Mouse (Mus musculus) liver, embryonic 14.5 days (tissue): ENCODE data around the gene Ifnz. TPM values are rescaled to one million over a fixed set of nuclear protein-coding genes. Genes with fewer than 3 reads are reported as not detected.
A peak's percentile ranks its signal among the peaks of the same experiment; 100 is the strongest.
"Not testable (repeated sequence)": the region's sequence is repeated elsewhere in the genome, so short reads cannot be mapped to it uniquely, and the experiment has no call there.

ENCODE experiments used
- ATAC-seq: fragments of 200-750 bp; cut with Nextera tagmentation; 2 replicates; pipeline ENCODE4 v1.8.0; 2017; ENCODE audit warnings: moderate number of reproducible peaks, mild to moderate bottlenecking, moderate library complexity; ENCODE audit not compliant: insufficient read depth
- DNase-seq, 3 experiments: peaks; one replicate each; pipeline ENCODE4 v3.0.0-alpha.2; 2012 to 2013; ENCODE audit warnings: low read depth in 3 of 3, low spot score in 3 of 3
- H3K27ac ChIP-seq: fragments of 300-500 bp; sonication (generic); 2 replicates; pipeline ENCODE4 v1.5.1; 2014; ENCODE audit warnings: moderate library complexity, mild to moderate bottlenecking, control low read depth, inconsistent platforms
- H3K27me3 ChIP-seq: fragments of 300-500 bp; sonication (generic); 2 replicates; pipeline ENCODE4 v1.6.1; 2014; ENCODE audit warnings: mild to moderate bottlenecking, low read length, moderate library complexity; ENCODE audit not compliant: control insufficient read depth, insufficient read depth
- H3K36me3 ChIP-seq: fragments of 300-500 bp; sonication (generic); replicated peaks from 2 replicates; pipeline ENCODE4 v1.6.1; 2014; ENCODE audit warnings: low read depth; ENCODE audit not compliant: control insufficient read depth, insufficient read depth
- H3K4me1 ChIP-seq, 2 experiments: fragments of 200-500 bp in 1 of 2; fragments of 300-500 bp in 1 of 2; sonication (generic) in 1 of 2; replicated peaks; 2 replicates each; pipeline ENCODE4 v1.6.1; 2012 to 2014; ENCODE audit warnings: antibody characterized with exemption in 1 of 2, inconsistent platforms in 1 of 2, low read length in 1 of 2; ENCODE audit not compliant: control insufficient read depth in 2 of 2, insufficient read depth in 2 of 2
- H3K4me2 ChIP-seq: fragments of 300-500 bp; sonication (generic); 2 replicates; pipeline ENCODE4 v1.6.1; 2014; ENCODE audit warnings: low read depth, mild to moderate bottlenecking, control low read depth, moderate library complexity
- H3K4me3 ChIP-seq, 2 experiments: fragments of 200-500 bp in 1 of 2; fragments of 300-500 bp in 1 of 2; sonication (generic) in 1 of 2; 2 replicates each; pipeline ENCODE4 v1.5.1; 2012 to 2014; ENCODE audit warnings: low read depth in 2 of 2, low read length in 2 of 2, mild to moderate bottlenecking in 2 of 2, control low read depth in 1 of 2, inconsistent platforms in 1 of 2, moderate library complexity in 1 of 2; ENCODE audit not compliant: insufficient read depth in 1 of 2
- H3K9ac ChIP-seq: fragments of 300-500 bp; sonication (generic); replicated peaks from 2 replicates; pipeline ENCODE4 v1.6.1; 2014; ENCODE audit warnings: mild to moderate bottlenecking, control low read depth, moderate library complexity
- H3K9me3 ChIP-seq: fragments of 300-500 bp; sonication (generic); 2 replicates; pipeline ENCODE4 v1.6.1; 2016; ENCODE audit warnings: low read length, mixed read lengths; ENCODE audit not compliant: control insufficient read depth
- CTCF ChIP-seq: IDR thresholded peaks from 2 replicates; pipeline ENCODE4 v1.5.1; 2016; ENCODE audit warnings: antibody characterized with exemption, low read depth, control low read depth
- EP300 ChIP-seq: IDR thresholded peaks from 2 replicates; pipeline ENCODE4 v1.6.1; 2016; ENCODE audit warnings: antibody characterized with exemption, low read depth
- WGBS: fragments of 180-500 bp; shearing (Covaris S2); extraction: QIAGEN DNeasy Blood & Tissue Kit; methylation state at CpG from one replicate; pipeline ENCODE4 v1.1.7; 2014; ENCODE audit not compliant: insufficient replicate concordance; 5-methylcytosine and 5-hydroxymethylcytosine counted together
- polyA plus RNA-seq, 2 experiments: library from polyadenylated mRNA; depleted of rRNA in 1 of 2; stranded (reverse) in 1 of 2; unstranded in 1 of 2; fragments of >200 nt; fragmentation: Nextera tagmentation in 1 of 2; extraction: Ambion mirVana in 1 of 2; gene quantifications; 2 replicates each; pipeline versions ENCODE4 v1.2.1 to v1.2.3; 2012 to 2014

Ifnz gene
- polyA plus RNA-seq (2012; rRNA removed) (not detected in 2 replicates), polyA plus RNA-seq (2014; fragmentation: Nextera tagmentation; extraction: Ambion mirVana) (not detected in 2 replicates)

- H3K27me3 ChIP-seq, H3K27ac ChIP-seq, DNase-seq, H3K36me3 ChIP-seq, H3K9me3 ChIP-seq, H3K9ac ChIP-seq, H3K4me1 ChIP-seq, ATAC-seq: not testable (repeated sequence)
- peak within 1 kb of the TSS; percentile 33 for H3K4me2 ChIP-seq
- WGBS, result 10% methylated on average over 3 of the region's 7 CpGs
- peak within 1 kb of the TSS in 1 of 2 experiments; percentile 49; a peak in 2 of 4 replicates for H3K4me3 ChIP-seq
Measured at GRCm38 (mm10) chr4:88781831-88782230, at the start of gene Ifnz. Gene Ifnz, plus strand, starts transcription at chr4:88782131.

GRCm38 (mm10) chr4:88738480-88738879 is 43.5 kb upstream of the Ifnz start:
- peak; percentile 12 to 42 (median 28) for DNase-seq
- Histone ChIP-seq H3K27ac (no peak overlapping the region), H3K4me1 (no peaks in the 10 kb centered on the region), H3K9me3 (no peaks in the 10 kb centered on the region), H3K9ac (no peak overlapping the region), H3K36me3 (no peaks in the 10 kb centered on the region), H3K27me3 (no peaks in the 10 kb centered on the region), H3K4me2 (no peak overlapping the region), H3K4me3 (no peak overlapping the region)
- 1% methylated on average over 2 of the region's 2 CpGs for WGBS
- TF ChIP-seq EP300 (no peak), CTCF (peak; percentile 89)
- no peak for ATAC-seq

- H3K27ac ChIP-seq, result no peak overlapping the region
- TF ChIP-seq EP300, result no peak
- TF ChIP-seq CTCF, result no peak
- no peaks in the 10 kb centered on the region for H3K36me3 ChIP-seq
- H3K9me3 ChIP-seq, result no peaks in the 10 kb centered on the region
- H3K4me2 ChIP-seq, result no peak overlapping the region
- H3K27me3 ChIP-seq, result no peaks in the 10 kb centered on the region
- H3K4me1 ChIP-seq, result no peaks in the 10 kb centered on the region
- H3K9ac ChIP-seq, result no peak overlapping the region
- 59% methylated on average over 6 of the region's 6 CpGs for WGBS
- DNase-seq (no peak), ATAC-seq (no peak)
- no peak overlapping the region for H3K4me3 ChIP-seq
Measured at GRCm38 (mm10) chr4:88739036-88739435, 42.9 kb upstream of the Ifnz start.

GRCm38 (mm10) chr4:88741426-88741825 is 40.5 kb upstream of the Ifnz start:
- no peak for TF ChIP-seq CTCF
- TF ChIP-seq EP300, result no peak
- no peaks in the 10 kb centered on the region for H3K9me3 ChIP-seq
- H3K27me3 ChIP-seq, result no peaks in the 10 kb centered on the region
- H3K4me2 ChIP-seq, result no peak overlapping the region
- 34% methylated on average over 4 of the region's 4 CpGs for WGBS
- DNase-seq, result no peak
- no peak overlapping the region for H3K4me3 ChIP-seq
- no peak overlapping the region for H3K27ac ChIP-seq
- no peaks in the 10 kb centered on the region for H3K36me3 ChIP-seq
- no peak for ATAC-seq
- no peak overlapping the region for H3K9ac ChIP-seq
- no peaks in the 10 kb centered on the region for H3K4me1 ChIP-seq

GRCm38 (mm10) chr4:88742771-88743371 is 39.1 kb upstream of the Ifnz start:
- DNase-seq (no peak), ATAC-seq (no peak)
- no peak overlapping the region for H3K9ac ChIP-seq
- no peak overlapping the region for H3K4me3 ChIP-seq
- WGBS, result 53% methylated on average over 7 of the region's 7 CpGs
- H3K27ac ChIP-seq, result no peak overlapping the region
- TF ChIP-seq EP300 (no peak), CTCF (no peak; the same call in 1 of the 2 replicates)
- H3K27me3 ChIP-seq, result no peaks in the 10 kb centered on the region
- no peaks in the 10 kb centered on the region for H3K9me3 ChIP-seq
- H3K36me3 ChIP-seq, result no peaks in the 10 kb centered on the region
- no peaks in the 10 kb centered on the region for H3K4me1 ChIP-seq
- H3K4me2 ChIP-seq, result no peak overlapping the region
